Mouse (Mus musculus) C2C12 (cell line): ENCODE measurements around the gene Rcc2. TPM values are rescaled to one million over a fixed set of nuclear protein-coding genes. Genes with fewer than 3 reads are reported as not detected.

Experiments
- H3K27me3 ChIP-seq: one replicate; pipeline ENCODE4 v1.6.1; 2011; ENCODE audit not compliant: control insufficient read depth, insufficient read depth, insufficient read length
- H3K36me3 ChIP-seq: one replicate; pipeline ENCODE4 v1.6.1; 2011; ENCODE audit not compliant: control insufficient read depth, insufficient read depth
- H3K4me3 ChIP-seq: one replicate; pipeline ENCODE4 v1.5.1; 2011; ENCODE audit warnings: mild to moderate bottlenecking, control low read depth; ENCODE audit not compliant: poor library complexity, insufficient read depth, severe bottlenecking
- H3K79me2 ChIP-seq: one replicate; pipeline ENCODE4 v1.6.1; 2011; ENCODE audit not compliant: control insufficient read depth, insufficient read depth
- H3K79me3 ChIP-seq: one replicate; pipeline ENCODE4 v1.6.1; 2011; ENCODE audit warnings: low read depth, control low read depth
- H3ac ChIP-seq: one replicate; pipeline ENCODE3; 2011; ENCODE audit warnings: low read depth; ENCODE audit not compliant: control insufficient read depth, insufficient read length
- CEBPB ChIP-seq: IDR thresholded peaks from one replicate; pipeline ENCODE4 v1.6.1; 2011; ENCODE audit warnings: low read depth, mild to moderate bottlenecking, control low read depth, moderate library complexity
- CTCF ChIP-seq: IDR thresholded peaks from one replicate; pipeline ENCODE4 v1.5.1; 2011; ENCODE audit not compliant: control insufficient read depth, insufficient read depth, insufficient read length
- FOSL1 ChIP-seq: IDR thresholded peaks from one replicate; pipeline ENCODE4 v1.8.0; 2011; ENCODE audit warnings: mild to moderate bottlenecking, low read length; ENCODE audit not compliant: poor library complexity, insufficient read depth, severe bottlenecking
- MAX ChIP-seq: IDR thresholded peaks from one replicate; pipeline ENCODE4 v1.6.1; 2011; ENCODE audit warnings: mild to moderate bottlenecking, control low read depth
- MYOD1 ChIP-seq: IDR thresholded peaks from one replicate; pipeline ENCODE4 v1.6.1; 2011; ENCODE audit warnings: low read depth; ENCODE audit not compliant: control insufficient read depth, insufficient read length
- MYOG ChIP-seq: IDR thresholded peaks from one replicate; pipeline ENCODE4 v1.6.1; 2011; ENCODE audit not compliant: control insufficient read depth, insufficient read length; ENCODE audit errors: extremely low read depth
- USF1 ChIP-seq: IDR thresholded peaks from one replicate; pipeline ENCODE4 v1.6.1; 2011; ENCODE audit warnings: low read depth, mild to moderate bottlenecking, control low read depth, moderate library complexity
- polyA plus RNA-seq: library from polyadenylated mRNA; unstranded; fragments of >200 nt; fragmentation: generic; extraction: Trizol; gene quantifications from one replicate; pipeline ENCODE4 v1.2.1, GENCODE M21; 2012; ENCODE audit warnings: missing spikeins

Gene Rcc2
- polyA plus RNA-seq, 1 experiment: 213 TPM

GRCm38 (mm10) chr4:140661406-140662022, 38.8 kb upstream of the Rcc2 start:
- Histone ChIP-seq H3ac (no peak overlapping the region), H3K4me3 (no peak overlapping the region), H3K36me3 (no peaks in the 10 kb centered on the region), H3K79me2 (no peaks in the 10 kb centered on the region), H3K27me3 (no peaks in the 10 kb centered on the region), H3K79me3 (no peaks in the 10 kb centered on the region)
- TF ChIP-seq MYOG (no peak), CEBPB (no peak), MYOD1 (no peak), USF1 (no peak), FOSL1 (no peak), MAX (no peak)

- H3K79me3 ChIP-seq: no peaks in the 10 kb centered on the region
These were observed 37.9 kb upstream of the Rcc2 start for GRCm38 (mm10) chr4:140662453-140662852.

DNA sequence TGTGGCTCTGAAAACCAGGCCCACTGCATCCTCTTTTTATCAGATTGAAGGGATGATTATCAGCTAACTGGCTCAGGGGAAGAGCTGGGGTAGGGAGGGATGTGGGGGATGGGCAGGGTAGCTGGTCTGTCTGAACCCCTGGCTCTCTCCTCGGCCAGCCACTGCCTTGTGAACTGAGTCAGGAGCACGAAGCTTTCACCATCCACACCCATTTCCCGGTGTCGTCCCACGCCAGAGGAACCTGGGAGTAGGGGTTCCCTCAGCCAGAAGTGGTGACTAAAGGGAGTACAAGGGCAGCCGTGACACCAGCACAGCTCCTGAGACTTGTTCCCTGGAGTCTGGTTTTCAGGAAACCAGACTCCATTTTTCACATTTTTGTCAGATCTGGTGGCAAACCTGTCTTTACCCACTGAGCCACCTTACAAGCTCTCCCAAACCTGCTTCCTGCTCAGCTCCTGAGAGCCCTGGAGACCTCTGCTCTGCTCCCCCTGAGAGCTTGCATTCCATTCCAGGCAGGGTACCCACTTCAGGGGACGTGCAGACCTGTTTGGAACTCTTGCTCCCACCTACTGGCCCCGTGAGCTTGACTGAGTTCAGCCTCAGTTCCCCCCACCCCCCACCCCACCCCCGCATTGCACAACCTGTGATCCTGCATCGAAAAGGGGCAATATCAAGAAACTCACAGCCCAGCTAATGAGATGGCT, 37.3 kb upstream of the Rcc2 start:
- TF ChIP-seq CTCF (no peak), USF1 (no peak), FOSL1 (no peak), MYOG (no peak), CEBPB (no peak), MAX (no peak)
- no peak overlapping the region for H3K4me3 ChIP-seq
- H3K79me2 ChIP-seq: no peaks in the 10 kb centered on the region
- H3K79me3 ChIP-seq: no peaks in the 10 kb centered on the region
- H3K36me3 ChIP-seq: no peaks in the 10 kb centered on the region
- H3K27me3 ChIP-seq: no peaks in the 10 kb centered on the region
- H3ac ChIP-seq: no peak overlapping the region

More at GRCm38 (mm10) chr4:140662453-140662852, 37.9 kb upstream of the Rcc2 start:
- Histone ChIP-seq H3K4me3 (no peak overlapping the region), H3K27me3 (no peaks in the 10 kb centered on the region), H3K36me3 (no peaks in the 10 kb centered on the region), H3ac (no peak overlapping the region), H3K79me2 (no peaks in the 10 kb centered on the region)
- TF ChIP-seq MAX (no peak), CTCF (no peak), FOSL1 (no peak), MYOG (no peak)

DNA sequence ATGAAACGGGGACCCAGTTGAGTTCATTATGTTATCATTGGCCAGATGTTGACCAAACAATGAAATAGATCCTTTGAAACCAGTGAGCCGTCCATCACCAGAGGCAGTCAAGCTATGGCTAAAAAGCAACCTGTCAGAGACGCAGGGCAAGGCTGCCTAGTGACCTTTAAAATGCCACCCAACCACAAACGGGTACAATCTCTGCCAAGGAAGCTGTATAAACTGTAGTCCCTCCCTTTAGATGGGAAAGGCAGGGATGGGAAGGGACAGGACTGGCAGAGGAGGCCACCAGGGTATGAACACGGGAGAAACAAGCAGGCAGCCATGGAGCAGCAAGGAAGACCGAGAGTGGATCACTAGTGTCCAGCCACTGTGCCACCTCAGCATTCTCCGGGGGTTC, 35.3 kb upstream of the Rcc2 start:
- TF ChIP-seq FOSL1 (no peak), MYOG (no peak)
- Histone ChIP-seq H3K79me3 (no peaks in the 10 kb centered on the region), H3ac (no peak overlapping the region), H3K36me3 (no peaks in the 10 kb centered on the region), H3K4me3 (no peak overlapping the region), H3K79me2 (no peaks in the 10 kb centered on the region), H3K27me3 (no peaks in the 10 kb centered on the region)

DNA sequence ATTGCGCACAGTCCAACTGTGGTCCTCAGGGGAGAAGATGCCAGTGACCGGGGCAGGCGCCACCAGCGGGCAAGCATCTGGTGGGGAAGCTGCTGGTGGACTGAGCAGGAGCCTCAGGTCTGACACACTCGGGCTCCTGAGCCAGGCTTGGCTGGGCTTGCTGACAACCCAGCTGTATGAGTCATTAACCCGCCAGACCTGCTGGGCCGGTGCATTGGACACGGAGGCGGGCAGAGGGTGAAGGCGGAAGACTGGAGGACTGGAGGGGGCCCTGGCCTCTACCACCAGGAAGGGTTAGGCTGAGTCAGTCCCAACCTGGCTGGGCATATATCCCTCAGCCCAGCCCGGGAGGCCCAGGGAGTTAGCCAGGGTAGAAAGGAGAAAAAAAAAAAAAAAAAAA, 34.6 kb upstream of the Rcc2 start, which contains the start of gene Arhgef10l:
TSS of gene Arhgef10l (minus strand) at position 253 of the 400 bp plus-strand sequence.
- Histone ChIP-seq H3K27me3 (no peaks in the 10 kb centered on the region), H3K4me3 (no peak within 1 kb of the TSS), H3K36me3 (no peaks in the 10 kb centered on the region), H3K79me2 (no peaks in the 10 kb centered on the region), H3ac (no peak within 1 kb of the TSS), H3K79me3 (no peaks in the 10 kb centered on the region)
- TF ChIP-seq CEBPB: no peak
- TF ChIP-seq USF1: no peak
- TF ChIP-seq MYOD1: peak; percentile 18
- peak; percentile 52 for TF ChIP-seq FOSL1

DNA sequence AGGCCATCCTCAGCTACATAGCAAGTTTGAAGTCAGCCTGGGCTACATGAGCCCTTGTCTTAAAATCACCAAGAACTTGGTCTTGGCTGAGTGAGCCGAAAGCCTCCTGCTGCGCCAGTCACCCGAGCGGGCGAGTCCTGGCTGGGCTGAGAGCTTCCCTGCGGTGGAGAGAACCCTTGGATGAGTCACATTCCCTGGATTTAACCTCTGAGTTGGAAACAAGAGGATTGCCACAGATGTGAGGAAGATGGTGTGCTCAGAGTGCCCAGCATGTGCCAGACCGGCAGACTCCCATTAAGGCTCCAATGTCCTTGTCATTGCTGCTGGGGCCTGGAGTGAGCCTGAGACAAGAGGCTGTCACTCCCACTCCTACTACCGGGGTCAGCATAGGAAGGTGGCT, 32.5 kb upstream of the Rcc2 start:
- no peak for TF ChIP-seq USF1
- TF ChIP-seq FOSL1: peak; percentile 25
- peak; percentile 80 for TF ChIP-seq MAX
- TF ChIP-seq CEBPB: peak; percentile 71
- no peak overlapping the region for H3K4me3 ChIP-seq
- H3K79me3 ChIP-seq: no peaks in the 10 kb centered on the region
- no peaks in the 10 kb centered on the region for H3K36me3 ChIP-seq
- no peaks in the 10 kb centered on the region for H3K79me2 ChIP-seq
- no peaks in the 10 kb centered on the region for H3K27me3 ChIP-seq
- no peak overlapping the region for H3ac ChIP-seq
